Mouse (Mus musculus): ENCODE measurements around the gene Pdzd8. TPM values are rescaled to one million over a fixed set of nuclear protein-coding genes. Genes with fewer than 3 reads are reported as not detected.

The Pdzd8 gene
- polyA plus RNA-seq, 1 experiment: 11.8 TPM

DNA sequence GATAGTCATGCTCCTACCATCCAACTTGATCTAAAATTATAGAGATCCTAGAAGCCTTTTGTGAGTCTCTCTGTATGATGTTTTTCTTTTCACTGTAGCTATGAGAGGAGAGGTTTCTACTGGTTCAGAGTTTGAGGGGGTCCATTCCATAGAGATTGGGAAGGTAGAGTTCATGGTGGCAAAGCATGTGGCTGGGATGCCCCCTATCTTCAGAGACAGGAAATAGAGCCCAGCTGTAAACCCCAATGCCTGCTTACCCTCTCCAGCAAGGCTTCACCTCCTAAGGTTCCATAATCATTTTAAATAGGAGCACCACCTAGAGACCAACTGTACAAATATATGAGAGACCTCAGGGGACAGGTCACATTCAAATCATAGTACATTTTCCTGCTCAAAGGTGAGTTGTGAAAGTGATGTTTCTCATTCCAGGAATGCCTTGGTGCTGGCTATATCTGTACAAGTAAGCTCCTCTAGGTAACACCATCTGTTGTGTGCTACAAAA is 36.9 kb upstream of the Pdzd8 start:
- Histone ChIP-seq H3K27ac (ENCODE audit: insufficient read depth, low read depth, low read length) (no peak overlapping the region), H3K27me3 (ENCODE audit: control insufficient read depth, insufficient read depth, low read length) (no peaks in the 10 kb centered on the region), H3K36me3 (ENCODE audit: control insufficient read depth, insufficient read depth, low read length) (no peaks in the 10 kb centered on the region), H3K4me3 (ENCODE audit: low read depth, low read length) (no peak overlapping the region), H3K4me1 (ENCODE audit: control insufficient read depth, insufficient read depth, insufficient read length, low read length) (no peaks in the 10 kb centered on the region)
- no peak; the same call in 1 of the 2 replicates for TF ChIP-seq CTCF (IDR thresholded peaks at IDR 0.05; ENCODE audit: extremely low read depth, insufficient read length, insufficient replicate concordance, low read depth, low read length)

DNA sequence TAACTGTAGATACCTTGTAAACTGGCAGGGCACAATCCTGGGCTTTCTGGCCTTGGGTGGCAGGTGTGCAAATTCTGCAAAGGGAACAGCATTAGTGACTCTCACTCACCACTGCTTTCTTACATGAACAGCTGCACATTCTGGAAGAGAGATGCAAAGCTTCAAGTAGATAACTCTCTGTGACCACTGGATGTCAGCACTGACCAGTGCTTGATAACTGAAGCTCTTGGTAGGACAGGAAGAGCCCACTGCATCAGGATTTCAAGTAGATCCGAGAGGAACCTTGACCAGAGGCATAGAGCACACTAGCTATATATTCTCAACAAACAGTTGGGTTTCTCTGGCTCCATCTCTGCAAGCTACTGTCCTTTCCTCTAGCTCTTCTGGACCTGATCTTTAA is 34.4 kb upstream of the Pdzd8 start:
- Histone ChIP-seq H3K4me1 (ENCODE audit: control insufficient read depth, insufficient read depth, insufficient read length, low read length) (no peaks in the 10 kb centered on the region), H3K4me3 (ENCODE audit: low read depth, low read length) (no peak overlapping the region), H3K36me3 (ENCODE audit: control insufficient read depth, insufficient read depth, low read length) (no peaks in the 10 kb centered on the region), H3K27ac (ENCODE audit: insufficient read depth, low read depth, low read length) (no peak overlapping the region), H3K27me3 (ENCODE audit: control insufficient read depth, insufficient read depth, low read length) (no peaks in the 10 kb centered on the region)
- WGBS: 51% methylated on average over 1 of the region's 1 CpGs
- TF ChIP-seq POLR2A (IDR thresholded peaks at IDR 0.05; ENCODE audit: low read depth, low read length): no peak
- no peak for TF ChIP-seq CTCF (IDR thresholded peaks at IDR 0.05; ENCODE audit: extremely low read depth, insufficient read length, insufficient replicate concordance, low read depth, low read length)

GRCm38 (mm10) chr19:59376481-59376880 is 30.9 kb upstream of the Pdzd8 start:
- Histone ChIP-seq H3K4me3 (ENCODE audit: low read depth, low read length) (no peak overlapping the region), H3K27ac (ENCODE audit: insufficient read depth, low read depth, low read length) (no peak overlapping the region), H3K27me3 (ENCODE audit: control insufficient read depth, insufficient read depth, low read length) (no peaks in the 10 kb centered on the region), H3K36me3 (ENCODE audit: control insufficient read depth, insufficient read depth, low read length) (no peaks in the 10 kb centered on the region), H3K4me1 (ENCODE audit: control insufficient read depth, insufficient read depth, insufficient read length, low read length) (peaks cover 2% of the 10 kb centered on the region; the same call in 1 of the 2 replicates)
- TF ChIP-seq CTCF (IDR thresholded peaks at IDR 0.05; ENCODE audit: extremely low read depth, insufficient read length, insufficient replicate concordance, low read depth, low read length): no peak
- WGBS: 74% methylated on average over 2 of the region's 2 CpGs

DNA sequence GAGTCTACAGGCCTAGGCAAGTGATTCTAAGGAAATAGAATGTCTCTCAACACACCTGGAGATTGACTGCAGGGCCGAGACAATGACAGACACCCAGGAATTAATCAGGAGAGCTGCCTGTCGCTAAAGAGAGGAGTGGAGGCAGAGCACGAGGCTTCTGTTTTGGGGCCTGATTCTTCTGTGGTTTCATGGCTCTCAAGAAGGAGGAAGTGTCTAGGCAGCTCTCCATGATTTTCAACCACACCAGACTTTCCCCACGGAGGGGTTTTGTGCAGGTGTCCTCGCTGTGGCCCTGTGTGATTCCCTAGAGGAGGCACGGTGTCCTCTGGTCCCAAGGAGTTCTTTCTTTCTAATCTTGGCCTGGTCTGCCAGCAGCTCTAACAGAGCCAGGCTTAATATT is 29.4 kb upstream of the Pdzd8 start:
- peaks cover 2% of the 10 kb centered on the region for H3K4me1 ChIP-seq (ENCODE audit: control insufficient read depth, insufficient read depth, insufficient read length, low read length)
- no peak overlapping the region for H3K4me3 ChIP-seq (ENCODE audit: low read depth, low read length)
- WGBS: 83% methylated on average over 6 of the region's 6 CpGs
- TF ChIP-seq CTCF (IDR thresholded peaks at IDR 0.05; ENCODE audit: extremely low read depth, insufficient read length, insufficient replicate concordance, low read depth, low read length): no peak
- TF ChIP-seq POLR2A (IDR thresholded peaks at IDR 0.05; ENCODE audit: low read depth, low read length): no peak
- no peaks in the 10 kb centered on the region for H3K36me3 ChIP-seq (ENCODE audit: control insufficient read depth, insufficient read depth, low read length)
- no peak overlapping the region for H3K27ac ChIP-seq (ENCODE audit: insufficient read depth, low read depth, low read length)
- H3K27me3 ChIP-seq (ENCODE audit: control insufficient read depth, insufficient read depth, low read length): no peaks in the 10 kb centered on the region

DNA sequence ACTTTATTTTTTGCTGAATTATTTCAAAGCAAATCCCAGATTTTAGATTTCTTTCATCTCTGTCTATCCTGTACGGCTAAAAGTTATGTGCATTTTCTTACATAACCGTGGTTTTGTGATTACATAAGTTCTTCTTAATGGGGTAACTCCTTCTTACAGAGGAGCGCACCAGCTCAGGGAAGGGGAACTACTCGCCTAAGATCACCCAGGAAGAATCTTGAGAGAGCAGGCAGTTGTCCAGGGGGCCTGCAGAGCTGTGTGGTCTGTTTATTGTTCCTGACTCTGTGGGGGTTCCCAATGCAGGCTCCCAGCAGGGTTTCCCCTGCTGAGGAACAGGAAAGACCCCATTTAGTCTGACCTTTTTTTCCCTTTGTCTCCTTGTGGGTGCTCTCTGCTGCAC is 27.3 kb upstream of the Pdzd8 start:
- H3K4me1 ChIP-seq (ENCODE audit: control insufficient read depth, insufficient read depth, insufficient read length, low read length): peaks cover 3% of the 10 kb centered on the region
- H3K27me3 ChIP-seq (ENCODE audit: control insufficient read depth, insufficient read depth, low read length): no peaks in the 10 kb centered on the region
- no peak for TF ChIP-seq CTCF (IDR thresholded peaks at IDR 0.05; ENCODE audit: extremely low read depth, insufficient read length, insufficient replicate concordance, low read depth, low read length)
- WGBS: 74% methylated on average over 4 of the region's 4 CpGs
- H3K36me3 ChIP-seq (ENCODE audit: control insufficient read depth, insufficient read depth, low read length): no peaks in the 10 kb centered on the region
- no peak overlapping the region for H3K27ac ChIP-seq (ENCODE audit: insufficient read depth, low read depth, low read length)
- no peak overlapping the region for H3K4me3 ChIP-seq (ENCODE audit: low read depth, low read length)

- H3K27ac ChIP-seq (ENCODE audit: insufficient read depth, low read depth, low read length): peak overlapping the region; percentile 39; the same call in 1 of the 2 replicates
- 43% methylated on average over 4 of the region's 4 CpGs for WGBS
Measured at GRCm38 (mm10) chr19:59371016-59371415, 25.4 kb upstream of the Pdzd8 start.

GRCm38 (mm10) chr19:59367892-59368291 is 22.3 kb upstream of the Pdzd8 start:
- 30% methylated on average over 4 of the region's 4 CpGs for WGBS
- Histone ChIP-seq H3K4me3 (ENCODE audit: low read depth, low read length) (no peak overlapping the region), H3K36me3 (ENCODE audit: control insufficient read depth, insufficient read depth, low read length) (no peaks in the 10 kb centered on the region), H3K27ac (ENCODE audit: insufficient read depth, low read depth, low read length) (peak overlapping the region; percentile 92), H3K27me3 (ENCODE audit: control insufficient read depth, insufficient read depth, low read length) (no peaks in the 10 kb centered on the region), H3K4me1 (ENCODE audit: control insufficient read depth, insufficient read depth, insufficient read length, low read length) (peaks cover 23% of the 10 kb centered on the region)
- TF ChIP-seq CTCF (IDR thresholded peaks at IDR 0.05; ENCODE audit: extremely low read depth, insufficient read length, insufficient replicate concordance, low read depth, low read length): no peak
- peak; percentile 36; the same call in 1 of the 2 replicates for TF ChIP-seq POLR2A (IDR thresholded peaks at IDR 0.05; ENCODE audit: low read depth, low read length)

More at GRCm38 (mm10) chr19:59371016-59371415, 25.4 kb upstream of the Pdzd8 start:
- Histone ChIP-seq H3K4me3 (ENCODE audit: low read depth, low read length) (no peak overlapping the region), H3K4me1 (ENCODE audit: control insufficient read depth, insufficient read depth, insufficient read length, low read length) (peaks cover 15% of the 10 kb centered on the region), H3K27me3 (ENCODE audit: control insufficient read depth, insufficient read depth, low read length) (no peaks in the 10 kb centered on the region), H3K36me3 (ENCODE audit: control insufficient read depth, insufficient read depth, low read length) (no peaks in the 10 kb centered on the region)
- TF ChIP-seq POLR2A (IDR thresholded peaks at IDR 0.05; ENCODE audit: low read depth, low read length) (no peak), CTCF (IDR thresholded peaks at IDR 0.05; ENCODE audit: extremely low read depth, insufficient read length, insufficient replicate concordance, low read depth, low read length) (no peak)

DNA sequence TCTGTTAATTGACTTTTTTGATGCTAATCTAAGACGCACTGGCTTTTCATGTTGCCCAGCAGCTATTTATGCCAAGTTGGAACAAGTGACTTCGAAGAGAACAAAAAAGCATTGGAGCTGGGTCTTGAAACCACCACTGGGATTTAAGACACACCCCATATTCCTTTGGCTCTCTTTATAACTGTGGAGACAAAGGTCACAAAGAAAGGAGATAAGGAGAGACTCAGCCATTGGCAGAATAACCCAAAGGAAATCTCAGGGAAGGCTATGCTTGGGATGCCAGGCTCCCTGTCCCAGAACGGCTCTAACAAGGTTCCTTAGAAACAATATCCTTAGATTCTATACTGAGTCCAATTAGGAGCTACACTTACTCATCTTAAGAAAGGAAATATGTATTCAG is 21.1 kb upstream of the Pdzd8 start:
- H3K36me3 ChIP-seq (ENCODE audit: control insufficient read depth, insufficient read depth, low read length): no peaks in the 10 kb centered on the region
- 23% methylated on average over 3 of the region's 3 CpGs for WGBS
- H3K27ac ChIP-seq (ENCODE audit: insufficient read depth, low read depth, low read length): peak overlapping the region; percentile 92
- H3K4me3 ChIP-seq (ENCODE audit: low read depth, low read length): no peak overlapping the region
- peaks cover 22% of the 10 kb centered on the region; the same call in 1 of the 2 replicates for H3K4me1 ChIP-seq (ENCODE audit: control insufficient read depth, insufficient read depth, insufficient read length, low read length)
- H3K27me3 ChIP-seq (ENCODE audit: control insufficient read depth, insufficient read depth, low read length): no peaks in the 10 kb centered on the region
- TF ChIP-seq POLR2A (IDR thresholded peaks at IDR 0.05; ENCODE audit: low read depth, low read length) (no peak), CTCF (IDR thresholded peaks at IDR 0.05; ENCODE audit: extremely low read depth, insufficient read length, insufficient replicate concordance, low read depth, low read length) (no peak)
